Mouse (Mus musculus): Measurements from ENCODE around the gene Gm13420. TPM values are rescaled to one million over a fixed set of nuclear protein-coding genes. Genes with fewer than 3 reads are reported as not detected.

The Gm13420 gene
- polyA plus RNA-seq, 1 experiment, result not detected

DNA sequence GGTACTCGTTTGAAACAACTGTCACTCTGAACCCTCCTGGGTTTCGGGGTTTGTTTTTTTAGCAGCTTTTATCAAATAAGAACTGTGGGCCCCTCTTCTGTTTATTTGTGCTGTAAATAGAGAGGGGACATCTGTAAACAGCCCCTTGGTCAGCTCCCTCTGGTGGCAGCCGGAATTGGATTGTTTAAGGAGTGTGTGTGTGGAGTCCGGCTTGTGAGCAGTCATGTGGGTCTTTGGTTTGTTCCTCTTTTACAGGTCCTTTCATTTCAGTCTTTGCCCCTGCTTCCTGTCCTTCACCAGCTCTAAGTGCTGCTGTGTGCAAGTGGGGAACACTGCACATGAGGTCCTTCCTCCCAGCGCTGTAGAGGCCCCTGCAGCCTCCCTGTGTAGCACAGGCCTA lies 12.1 kb downstream of the Gm13420 start:
- peak overlapping the region; percentile 95 for H3K27ac ChIP-seq (ENCODE audit: insufficient read depth, low read depth, low read length)
- H3K4me3 ChIP-seq (ENCODE audit: insufficient read depth, low read length), result no peak overlapping the region
- TF ChIP-seq POLR2A (IDR thresholded peaks at IDR 0.05; ENCODE audit: borderline replicate concordance, low read depth, low read length) (no peak), CTCF (IDR thresholded peaks at IDR 0.05; ENCODE audit: low read depth, low read length) (peak; percentile 78)
- peaks cover 25% of the 10 kb centered on the region for H3K4me1 ChIP-seq (ENCODE audit: control insufficient read depth, insufficient read depth, low read length)

DNA sequence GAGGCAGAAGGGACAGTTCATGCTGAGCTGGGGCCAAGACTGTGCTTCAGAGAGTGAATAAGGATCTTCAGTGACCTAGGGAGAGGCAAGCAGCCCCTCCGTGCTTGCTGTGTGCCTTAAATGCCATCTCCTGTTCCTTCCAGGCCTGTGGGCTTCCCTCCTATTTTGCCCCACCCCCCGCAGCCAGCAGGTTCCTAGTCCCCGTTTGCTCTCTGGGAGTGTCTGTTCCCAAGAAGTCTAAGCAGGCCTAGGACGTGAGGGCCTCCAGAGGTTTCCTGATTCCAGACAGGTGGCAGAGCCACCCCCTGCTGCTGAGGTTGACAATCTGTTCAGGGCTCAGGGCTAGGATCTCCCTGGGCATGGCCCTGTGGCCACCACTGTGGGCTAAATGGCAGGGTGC lies 12.7 kb downstream of the Gm13420 start:
- Histone ChIP-seq H3K4me1 (ENCODE audit: control insufficient read depth, insufficient read depth, low read length) (peaks cover 25% of the 10 kb centered on the region), H3K27ac (ENCODE audit: insufficient read depth, low read depth, low read length) (peak overlapping the region; percentile 95), H3K4me3 (ENCODE audit: insufficient read depth, low read length) (no peak overlapping the region)
- TF ChIP-seq CTCF (IDR thresholded peaks at IDR 0.05; ENCODE audit: low read depth, low read length) (no peak), POLR2A (IDR thresholded peaks at IDR 0.05; ENCODE audit: borderline replicate concordance, low read depth, low read length) (no peak)

DNA sequence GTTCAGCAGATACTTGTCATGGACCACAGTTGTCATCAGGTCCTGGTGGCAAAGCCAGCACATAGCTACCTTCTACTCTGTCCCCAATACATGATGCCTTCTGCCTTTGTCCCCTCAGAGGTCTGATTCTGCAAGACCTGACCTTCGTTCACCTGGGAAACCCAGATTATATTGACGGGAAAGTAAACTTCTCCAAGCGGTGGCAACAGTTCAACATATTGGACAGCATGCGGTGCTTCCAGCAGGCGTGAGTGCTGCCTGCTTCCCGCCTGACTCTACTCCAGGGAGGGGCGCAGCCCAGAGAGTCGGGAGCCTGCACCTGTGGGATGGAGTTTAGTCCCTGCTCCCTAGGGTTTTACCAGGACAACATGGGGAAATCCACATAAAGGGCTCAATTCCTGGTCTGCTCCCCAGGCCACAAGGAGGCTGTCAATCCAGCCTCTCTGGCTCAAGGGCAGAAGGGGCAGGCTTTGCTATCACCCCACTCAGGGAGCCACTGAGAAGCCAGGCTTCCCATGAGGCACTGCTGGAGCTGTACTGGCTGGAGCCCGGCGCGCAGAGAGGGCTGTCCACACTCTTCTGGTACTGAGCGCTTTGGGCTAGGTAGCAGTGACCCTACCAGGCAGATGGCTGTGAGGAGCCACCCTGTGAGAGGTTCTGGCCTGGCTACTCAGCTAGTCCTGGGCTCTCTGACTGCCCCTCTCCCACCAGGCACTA lies 14.1 kb downstream of the Gm13420 start:
- Histone ChIP-seq H3K27ac (ENCODE audit: insufficient read depth, low read depth, low read length) (no peak overlapping the region), H3K4me1 (ENCODE audit: control insufficient read depth, insufficient read depth, low read length) (peaks cover 25% of the 10 kb centered on the region), H3K4me3 (ENCODE audit: insufficient read depth, low read length) (no peak overlapping the region)
- no peak for TF ChIP-seq CTCF (IDR thresholded peaks at IDR 0.05; ENCODE audit: low read depth, low read length)
- TF ChIP-seq POLR2A (IDR thresholded peaks at IDR 0.05; ENCODE audit: borderline replicate concordance, low read depth, low read length), result no peak

DNA sequence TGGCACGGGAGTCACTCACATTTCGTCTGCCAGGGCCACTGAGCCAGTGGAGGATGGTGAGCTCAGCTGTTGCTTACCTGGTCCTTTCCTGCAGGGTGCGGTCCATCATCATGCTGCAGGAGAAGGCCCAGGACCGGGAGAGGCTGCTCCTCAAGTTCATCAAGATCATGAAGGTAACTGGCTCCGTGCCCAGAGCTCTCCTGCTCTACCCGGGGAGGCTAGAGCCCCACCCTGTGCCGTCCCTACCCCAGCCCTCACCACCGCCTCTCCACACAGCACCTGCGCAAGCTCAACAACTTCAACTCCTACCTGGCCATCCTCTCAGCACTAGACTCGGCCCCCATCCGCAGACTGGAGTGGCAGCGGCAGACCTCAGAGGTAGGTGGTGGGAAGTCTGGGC lies 15.8 kb downstream of the Gm13420 start:
- Histone ChIP-seq H3K4me1 (ENCODE audit: control insufficient read depth, insufficient read depth, low read length) (peaks cover 29% of the 10 kb centered on the region), H3K4me3 (ENCODE audit: insufficient read depth, low read length) (no peak overlapping the region), H3K27ac (ENCODE audit: insufficient read depth, low read depth, low read length) (no peak overlapping the region)
- TF ChIP-seq POLR2A (IDR thresholded peaks at IDR 0.05; ENCODE audit: borderline replicate concordance, low read depth, low read length) (no peak), CTCF (IDR thresholded peaks at IDR 0.05; ENCODE audit: low read depth, low read length) (no peak)

DNA sequence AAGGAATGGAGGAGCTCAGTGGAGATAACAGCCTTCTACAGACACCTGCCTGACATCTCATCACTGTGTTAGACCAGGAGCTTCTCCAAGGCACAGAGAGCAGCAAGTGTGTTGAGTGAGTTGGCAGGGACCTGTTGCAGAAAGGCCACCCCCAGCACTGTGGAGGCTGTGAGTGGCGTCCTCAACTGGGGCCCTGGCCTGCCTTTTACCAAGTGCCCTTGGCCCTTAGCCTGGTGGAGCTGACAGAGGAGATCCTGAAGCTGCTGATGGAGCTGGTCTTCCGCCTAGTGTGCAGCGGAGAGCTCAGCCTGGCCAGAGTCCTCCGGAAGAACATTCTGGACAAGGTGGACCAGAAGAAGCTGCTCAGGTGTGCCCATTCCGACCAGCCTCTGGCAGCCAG lies 18.1 kb downstream of the Gm13420 start:
- TF ChIP-seq CTCF (IDR thresholded peaks at IDR 0.05; ENCODE audit: low read depth, low read length) (no peak), POLR2A (IDR thresholded peaks at IDR 0.05; ENCODE audit: borderline replicate concordance, low read depth, low read length) (no peak)
- H3K27ac ChIP-seq (ENCODE audit: insufficient read depth, low read depth, low read length), result no peak overlapping the region
- peaks cover 11% of the 10 kb centered on the region for H3K4me1 ChIP-seq (ENCODE audit: control insufficient read depth, insufficient read depth, low read length)
- H3K4me3 ChIP-seq (ENCODE audit: insufficient read depth, low read length), result no peak overlapping the region

- TF ChIP-seq CTCF (IDR thresholded peaks at IDR 0.05; ENCODE audit: low read depth, low read length) (no peak), POLR2A (IDR thresholded peaks at IDR 0.05; ENCODE audit: borderline replicate concordance, low read depth, low read length) (no peak)
- Histone ChIP-seq H3K27ac (ENCODE audit: insufficient read depth, low read depth, low read length) (no peak overlapping the region), H3K4me1 (ENCODE audit: control insufficient read depth, insufficient read depth, low read length) (peaks cover 7% of the 10 kb centered on the region; the same call in 1 of the 2 replicates), H3K4me3 (ENCODE audit: insufficient read depth, low read length) (no peak overlapping the region)
Observed at GRCm38 (mm10) chr2:29732559-29732958, 18.9 kb downstream of the Gm13420 start.

DNA sequence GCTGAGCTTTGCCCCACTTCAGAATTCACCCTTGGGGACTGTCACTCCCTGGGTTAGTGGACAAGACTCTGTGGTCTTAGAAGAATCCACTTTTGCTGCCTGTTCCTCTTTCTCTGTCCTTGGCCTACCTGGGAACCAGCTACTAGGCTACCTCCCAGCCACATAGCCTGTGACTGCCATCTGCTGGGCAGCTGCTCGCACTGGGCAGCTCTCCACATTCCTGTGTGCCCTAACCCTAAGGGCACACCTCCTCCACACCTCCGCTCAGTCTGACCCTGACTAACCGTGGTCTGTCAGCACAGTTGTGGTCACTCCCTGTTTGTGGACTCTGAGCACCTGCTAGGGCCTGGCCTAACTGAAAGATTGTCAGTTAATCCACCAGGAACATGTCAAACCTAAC lies 19.9 kb downstream of the Gm13420 start:
- H3K4me1 ChIP-seq (ENCODE audit: control insufficient read depth, insufficient read depth, low read length), result peaks cover 7% of the 10 kb centered on the region; the same call in 1 of the 2 replicates
- no peak overlapping the region for H3K4me3 ChIP-seq (ENCODE audit: insufficient read depth, low read length)
- H3K27ac ChIP-seq (ENCODE audit: insufficient read depth, low read depth, low read length), result no peak overlapping the region
- no peak for TF ChIP-seq CTCF (IDR thresholded peaks at IDR 0.05; ENCODE audit: low read depth, low read length)
- no peak for TF ChIP-seq POLR2A (IDR thresholded peaks at IDR 0.05; ENCODE audit: borderline replicate concordance, low read depth, low read length)

GRCm38 (mm10) chr2:29729500-29729899 lies 22.0 kb downstream of the Gm13420 start:
- TF ChIP-seq CTCF (IDR thresholded peaks at IDR 0.05; ENCODE audit: low read depth, low read length), result no peak
- no peak for TF ChIP-seq POLR2A (IDR thresholded peaks at IDR 0.05; ENCODE audit: borderline replicate concordance, low read depth, low read length)
- Histone ChIP-seq H3K4me3 (ENCODE audit: insufficient read depth, low read length) (no peak overlapping the region), H3K27ac (ENCODE audit: insufficient read depth, low read depth, low read length) (no peak overlapping the region), H3K4me1 (ENCODE audit: control insufficient read depth, insufficient read depth, low read length) (peaks cover 7% of the 10 kb centered on the region; the same call in 1 of the 2 replicates)

DNA sequence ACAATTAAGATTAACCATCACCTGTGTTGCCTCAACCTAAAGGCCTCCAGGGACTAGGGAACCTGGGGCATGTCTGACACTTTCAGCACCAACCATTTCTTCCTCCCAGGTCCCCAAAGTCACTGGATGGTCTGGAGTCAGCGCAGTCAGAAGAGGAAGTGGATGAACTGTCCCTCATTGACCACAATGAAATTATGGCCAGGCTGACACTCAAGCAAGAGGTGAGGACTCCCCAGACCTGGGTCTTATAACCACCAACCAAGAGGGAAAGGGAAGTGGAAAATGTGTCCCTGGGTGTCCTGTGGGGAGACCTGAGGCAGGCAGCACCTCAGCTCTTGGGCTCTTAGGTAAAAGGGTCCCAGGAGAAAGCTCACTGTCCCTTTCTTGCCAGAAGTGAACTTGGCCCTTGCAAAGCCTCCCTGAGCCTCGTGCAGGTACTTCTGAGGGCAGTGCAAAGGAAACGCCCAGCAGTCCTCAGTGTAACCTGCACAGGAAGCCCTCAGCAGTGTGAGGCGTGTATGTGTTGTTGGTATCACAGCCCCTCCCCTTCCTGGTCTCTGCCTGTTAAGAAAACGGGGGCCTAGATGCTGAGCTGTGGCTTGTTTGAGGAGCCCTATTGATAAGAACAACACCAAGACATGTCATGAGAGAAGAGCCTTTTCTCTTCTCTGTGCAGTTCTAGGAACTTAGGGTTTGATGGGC lies 26.7 kb downstream of the Gm13420 start:
- no peak overlapping the region for H3K27ac ChIP-seq (ENCODE audit: insufficient read depth, low read depth, low read length)
- no peaks in the 10 kb centered on the region for H3K4me1 ChIP-seq (ENCODE audit: control insufficient read depth, insufficient read depth, low read length)
- TF ChIP-seq CTCF (IDR thresholded peaks at IDR 0.05; ENCODE audit: low read depth, low read length) (no peak), POLR2A (IDR thresholded peaks at IDR 0.05; ENCODE audit: borderline replicate concordance, low read depth, low read length) (no peak)
- H3K4me3 ChIP-seq (ENCODE audit: insufficient read depth, low read length), result no peak overlapping the region

- no peak for TF ChIP-seq POLR2A (IDR thresholded peaks at IDR 0.05; ENCODE audit: borderline replicate concordance, low read depth, low read length)
- no peak for TF ChIP-seq CTCF (IDR thresholded peaks at IDR 0.05; ENCODE audit: low read depth, low read length)
- Histone ChIP-seq H3K27ac (ENCODE audit: insufficient read depth, low read depth, low read length) (no peak overlapping the region), H3K4me1 (ENCODE audit: control insufficient read depth, insufficient read depth, low read length) (no peaks in the 10 kb centered on the region), H3K4me3 (ENCODE audit: insufficient read depth, low read length) (no peak overlapping the region)
Observed at GRCm38 (mm10) chr2:29723132-29723531, 28.4 kb downstream of the Gm13420 start.

All from bone marrow macrophage, adult 2 months (primary cell).